Mouse (Mus musculus): ENCODE measurements around the gene Mthfr. TPM values are rescaled to one million over a fixed set of nuclear protein-coding genes. Genes with fewer than 3 reads are reported as not detected.

The Mthfr gene
- polyA plus RNA-seq (2017; shearing (Covaris generic)): 21.3 TPM

DNA sequence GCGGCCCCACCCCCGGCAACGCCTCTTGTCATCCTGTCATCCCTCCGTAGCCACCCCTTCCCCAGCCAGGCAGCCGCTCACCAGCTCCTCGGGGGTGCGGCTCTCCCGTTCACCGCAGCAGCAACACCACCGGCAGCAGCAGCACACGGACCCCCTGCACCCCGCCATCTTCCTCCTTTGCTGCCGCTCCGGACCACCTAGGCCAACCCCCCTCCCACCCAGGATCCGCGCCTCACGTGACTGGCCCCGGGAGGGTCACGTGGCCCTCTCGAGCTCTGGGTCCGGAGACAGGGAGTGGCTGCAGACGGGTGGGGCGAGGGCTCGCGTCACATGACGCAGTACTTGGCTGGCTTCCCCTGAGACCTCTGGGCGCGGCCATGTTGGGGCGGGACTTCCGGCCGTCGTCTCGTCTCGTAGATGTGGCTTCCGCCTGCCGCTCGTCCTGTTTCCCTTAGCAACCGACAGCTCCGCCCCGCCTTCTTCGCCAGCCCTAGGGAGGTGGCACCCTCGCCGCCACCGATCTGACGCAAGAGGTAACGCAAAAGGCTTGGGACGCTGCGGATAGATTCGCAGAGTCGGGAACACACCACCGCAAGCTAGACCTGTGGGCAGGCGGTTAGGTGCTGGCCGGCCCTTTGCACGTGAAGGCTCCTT, at the start of gene Mthfr, which contains the start of gene Clcn6:
TSS of gene Mthfr (plus strand) at position 478 of the 654 bp plus-strand sequence.
TSS of gene Clcn6 (minus strand) at position 222 of the 654 bp plus-strand sequence.

GRCm38 (mm10) chr4:148000202-148000772, 38.6 kb upstream of the Mthfr start, which contains the start of gene Nppa:
Gene Nppa (plus strand): TSS chr4:148000722.

GRCm38 (mm10) chr4:148087907-148088527, 49.1 kb downstream of the Mthfr start, which contains the start of gene Agtrap:
Gene Agtrap (minus strand): TSS chr4:148088031.

Other genes starting within 250 kb of the Mthfr start
- gene Zfp984, start 229.3 kb upstream of the Mthfr start, polyA plus RNA-seq (2017; shearing (Covaris generic)): 32.5 TPM
- 6.3 TPM for gene Zfp933, start 190.7 kb upstream of the Mthfr start, polyA plus RNA-seq (2017; shearing (Covaris generic))
- gene Miip, start 170.3 kb upstream of the Mthfr start, polyA plus RNA-seq (2017; shearing (Covaris generic)): 128 TPM
- 5.6 TPM for gene Fv1, start 170.1 kb upstream of the Mthfr start, polyA plus RNA-seq (2017; shearing (Covaris generic))
- 55.8 TPM for gene Mfn2, start 134.4 kb upstream of the Mthfr start, polyA plus RNA-seq (2017; shearing (Covaris generic))
- gene Plod1, start 102.3 kb upstream of the Mthfr start, polyA plus RNA-seq (2017; shearing (Covaris generic)): 11.6 TPM
- gene 2510039O18Rik, start 98.2 kb upstream of the Mthfr start, polyA plus RNA-seq (2017; shearing (Covaris generic)): 4.5 TPM
- not detected for gene Nppb, start 53.3 kb upstream of the Mthfr start, polyA plus RNA-seq (2017; shearing (Covaris generic))
- not detected for gene Nppa, start 38.4 kb upstream of the Mthfr start, polyA plus RNA-seq (2017; shearing (Covaris generic))
- gene Clcn6, start 256 bp upstream of the Mthfr start, polyA plus RNA-seq (2017; shearing (Covaris generic)): 10.1 TPM
- gene Agtrap, start 49.0 kb downstream of the Mthfr start, polyA plus RNA-seq (2017; shearing (Covaris generic)): 28.8 TPM
- gene Mad2l2, start 91.3 kb downstream of the Mthfr start, polyA plus RNA-seq (2017; shearing (Covaris generic)): 49.7 TPM
- 0.06 TPM for gene Draxin, start 91.6 kb downstream of the Mthfr start, polyA plus RNA-seq (2017; shearing (Covaris generic))
- gene Fbxo6, start 113.1 kb downstream of the Mthfr start, polyA plus RNA-seq (2017; shearing (Covaris generic)): 50.2 TPM
- gene Fbxo44, start 121.4 kb downstream of the Mthfr start, polyA plus RNA-seq (2017; shearing (Covaris generic)): 4.3 TPM
- gene Fbxo2, start 121.5 kb downstream of the Mthfr start, polyA plus RNA-seq (2017; shearing (Covaris generic)): not detected
- gene Disp3, start 248.9 kb downstream of the Mthfr start, polyA plus RNA-seq (2017; shearing (Covaris generic)): not detected